Mouse (Mus musculus) kidney, adult 8-10 months (tissue): ENCODE data around the gene Trp53.
"Not testable (repeated sequence)": the region's sequence is repeated elsewhere in the genome, so short reads cannot be mapped to it uniquely, and the experiment has no call there.

Experiments used
- DNase-seq, 2 experiments: peaks; one replicate each; pipeline ENCODE4 v3.0.0; 2022

The Trp53 gene

GRCm38 (mm10) chr11:69601768-69602167 is 21.6 kb downstream of the Trp53 start:
- no peak for DNase-seq

DNA sequence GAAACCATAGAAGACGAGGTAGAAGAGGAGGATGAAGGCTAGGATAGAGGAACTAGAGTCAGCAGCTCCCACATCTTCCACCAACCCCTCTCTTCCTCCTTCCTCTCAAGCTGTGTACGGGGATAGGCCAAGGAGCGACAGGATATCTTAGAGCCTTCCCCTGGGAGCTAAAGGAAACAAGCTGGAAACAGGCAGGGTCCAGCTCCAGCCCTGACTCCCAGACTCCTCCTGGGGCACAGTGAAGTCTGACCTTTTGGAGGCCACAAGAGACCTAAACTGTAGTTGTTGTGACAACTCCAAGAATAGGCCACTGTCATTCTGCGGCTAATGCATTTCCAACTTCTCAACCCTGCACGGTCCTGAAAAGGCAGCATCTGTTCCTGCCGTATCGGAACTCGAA is 23.4 kb downstream of the Trp53 start:
- no peak for DNase-seq

GRCm38 (mm10) chr11:69604347-69604746 is 24.2 kb downstream of the Trp53 start:
- no peak for DNase-seq

DNA sequence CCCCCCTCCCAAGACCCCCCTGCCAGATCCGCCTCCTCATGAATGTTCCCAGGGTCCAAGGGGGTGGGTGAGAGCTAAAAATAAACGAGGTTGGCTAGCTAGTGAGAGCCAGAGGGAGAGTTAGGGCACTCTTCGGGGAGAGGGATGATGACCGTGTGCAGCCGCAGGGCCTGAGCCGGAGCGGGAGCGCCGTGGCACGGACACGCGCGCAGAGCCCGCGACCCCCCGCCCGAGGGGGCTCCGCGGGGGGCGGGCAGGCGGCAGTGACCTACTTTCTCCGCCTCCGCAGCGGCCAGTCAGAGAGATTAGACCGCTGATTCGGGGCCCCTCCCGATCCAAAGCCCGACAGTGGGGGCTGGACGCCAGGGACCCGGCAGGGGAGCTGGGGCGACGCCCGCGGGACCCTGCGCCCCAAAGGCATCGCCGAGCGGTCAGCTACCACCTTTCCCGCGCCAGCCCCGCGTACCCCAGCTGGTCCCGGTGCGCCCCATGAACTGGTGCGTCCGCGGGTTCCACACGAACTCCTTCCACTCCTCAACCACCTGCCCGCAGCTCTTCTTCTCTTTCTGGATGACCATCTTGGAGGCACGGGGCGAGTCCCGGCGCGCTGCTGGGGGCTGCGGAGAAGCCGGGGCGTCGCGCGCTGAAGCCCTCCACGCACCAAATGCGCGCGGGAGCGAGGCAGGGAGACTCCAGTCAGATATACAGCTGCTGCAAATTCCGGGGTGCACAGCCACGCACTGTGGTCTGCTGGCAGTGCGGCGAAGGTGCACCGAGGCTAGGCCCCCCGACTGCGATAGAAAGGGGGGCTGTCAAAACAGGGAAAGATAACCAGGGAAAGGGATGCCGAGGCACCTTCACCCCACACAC is 24.9 kb downstream of the Trp53 start:
- no peak for DNase-seq

- peak; percentile 46 to 47 for DNase-seq
Observed at GRCm38 (mm10) chr11:69605726-69606490, 25.7 kb downstream of the Trp53 start, which contains the start of gene Atp1b2. Atp1b2 (minus strand) TSS chr11:69605942.

- DNase-seq = no peak
Observed at GRCm38 (mm10) chr11:69606491-69606795, 26.3 kb downstream of the Trp53 start.

DNA sequence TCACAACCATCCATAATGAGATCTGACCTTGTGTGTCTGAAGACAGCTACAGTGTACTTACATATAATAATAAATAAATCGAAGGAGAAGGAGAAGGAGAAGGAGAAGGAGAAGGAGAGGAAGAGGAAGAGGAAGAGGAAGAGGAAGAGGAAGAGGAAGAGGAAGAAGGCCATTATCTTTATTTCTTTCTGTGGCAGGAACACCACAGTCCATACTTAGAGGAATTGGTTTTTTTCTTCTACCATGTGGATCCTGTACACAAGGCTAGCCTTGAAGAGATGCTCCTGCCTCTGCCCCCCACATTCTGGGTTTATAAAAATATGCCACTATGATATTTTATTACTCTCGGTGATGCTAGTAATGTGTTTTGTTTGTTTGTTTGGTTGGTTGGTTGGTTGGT is 26.7 kb downstream of the Trp53 start:
- DNase-seq = no peak

DNA sequence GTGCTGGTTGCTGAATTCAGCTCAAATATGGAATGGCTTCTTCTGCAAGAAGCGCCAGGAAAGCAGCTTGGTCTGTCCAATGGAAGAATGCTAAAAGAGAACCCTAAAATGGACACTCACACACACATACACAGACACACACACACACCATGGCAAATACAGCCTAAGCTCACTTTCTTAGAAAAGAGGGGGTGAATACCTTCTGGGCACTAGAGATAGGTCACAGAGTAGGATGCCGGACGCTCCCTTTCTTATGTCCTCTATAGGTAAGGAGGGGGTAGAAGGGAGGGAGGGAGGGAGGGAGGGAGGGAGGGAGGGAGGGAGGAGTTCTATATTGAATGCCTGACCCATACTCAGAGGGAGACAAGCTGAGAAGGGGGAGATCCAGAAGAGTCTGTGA is 28.4 kb downstream of the Trp53 start:
- DNase-seq = no peak

DNA sequence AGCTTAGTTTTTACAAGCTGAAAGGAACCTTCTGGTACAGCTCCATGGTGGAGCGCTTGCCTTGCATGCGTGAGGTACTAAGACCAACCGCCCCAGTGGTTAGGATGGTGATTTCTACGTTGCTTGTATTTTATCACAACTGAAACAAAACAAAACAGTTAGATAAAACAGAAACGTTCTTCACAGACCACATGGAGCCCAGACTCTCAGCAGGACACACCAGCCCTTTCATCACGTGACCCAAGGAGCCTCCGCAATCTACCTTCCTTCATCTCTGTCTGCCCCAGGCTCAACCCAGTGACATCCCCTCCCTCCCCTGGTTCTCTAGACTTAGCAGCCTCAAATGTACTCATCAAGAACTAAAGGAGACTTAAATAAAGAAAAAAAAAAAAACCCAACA is 29.3 kb downstream of the Trp53 start:
- DNase-seq = no peak

DNA sequence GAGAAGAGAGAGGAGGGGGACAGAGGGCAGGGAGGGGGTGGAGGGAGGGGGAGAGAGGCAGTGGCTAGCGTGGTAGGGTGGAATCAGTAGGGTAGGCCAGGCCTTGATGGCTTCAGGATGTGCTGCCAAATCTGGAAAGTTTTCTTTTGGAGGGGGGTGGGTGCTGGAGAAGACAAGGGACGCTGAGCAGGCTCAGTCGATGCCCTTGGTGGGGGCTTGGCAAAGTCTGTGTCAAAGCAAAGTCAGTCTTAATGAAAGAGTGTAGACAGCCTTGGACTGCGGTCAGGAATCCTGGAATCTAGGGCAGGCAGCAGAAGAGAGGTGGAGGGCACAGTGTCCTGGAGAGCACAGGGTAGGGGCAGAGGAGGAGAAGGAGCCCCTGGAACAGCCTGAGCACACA is 30.7 kb downstream of the Trp53 start:
- DNase-seq = no peak

GRCm38 (mm10) chr11:69613553-69614256 is 33.5 kb downstream of the Trp53 start:
- peak; percentile 81 to 93 for DNase-seq

DNA sequence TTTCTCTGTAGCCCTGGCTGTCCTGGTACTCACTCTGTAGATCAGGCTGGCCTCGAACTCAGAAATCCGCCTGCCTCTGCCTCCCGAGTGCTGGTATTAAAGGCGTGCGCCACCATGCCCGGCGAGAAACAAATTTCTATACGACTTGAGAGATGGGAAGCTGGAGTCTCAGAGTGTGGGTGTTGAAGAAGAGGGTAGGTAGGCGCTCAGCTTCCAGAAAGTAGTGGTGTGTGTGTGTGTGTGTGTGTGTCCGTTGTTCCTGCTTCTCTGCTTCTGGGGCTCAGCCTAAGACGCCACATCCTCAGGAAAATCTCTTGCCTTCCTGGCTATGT is 34.1 kb downstream of the Trp53 start:
- DNase-seq = not testable (repeated sequence)

DNA sequence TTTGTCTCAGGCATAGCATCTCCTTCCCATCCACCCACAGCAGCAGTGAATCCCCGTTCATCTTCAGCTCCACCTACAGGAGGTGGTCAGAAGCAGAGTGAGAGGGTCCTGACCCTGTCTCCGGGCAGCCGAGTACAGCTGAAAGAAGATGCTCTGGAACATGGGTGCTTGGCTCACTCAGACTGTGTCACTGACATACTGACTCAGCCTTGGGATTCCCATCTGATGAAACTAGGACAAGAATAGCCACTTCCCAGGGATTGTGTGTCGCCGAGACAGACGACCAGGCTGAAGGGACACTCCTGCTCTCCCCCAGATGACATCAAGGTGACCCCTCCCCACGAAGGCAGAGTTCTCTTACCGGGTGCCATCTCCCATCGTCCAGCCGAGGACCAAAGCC is 36.6 kb downstream of the Trp53 start:
- DNase-seq = no peak

GRCm38 (mm10) chr11:69617805-69618204 is 37.6 kb downstream of the Trp53 start, which contains the start of gene Shbg:
Shbg (minus strand) TSS chr11:69617905.
- no peak for DNase-seq

GRCm38 (mm10) chr11:69620394-69621081 is 40.4 kb downstream of the Trp53 start:
- no peak for DNase-seq

DNA sequence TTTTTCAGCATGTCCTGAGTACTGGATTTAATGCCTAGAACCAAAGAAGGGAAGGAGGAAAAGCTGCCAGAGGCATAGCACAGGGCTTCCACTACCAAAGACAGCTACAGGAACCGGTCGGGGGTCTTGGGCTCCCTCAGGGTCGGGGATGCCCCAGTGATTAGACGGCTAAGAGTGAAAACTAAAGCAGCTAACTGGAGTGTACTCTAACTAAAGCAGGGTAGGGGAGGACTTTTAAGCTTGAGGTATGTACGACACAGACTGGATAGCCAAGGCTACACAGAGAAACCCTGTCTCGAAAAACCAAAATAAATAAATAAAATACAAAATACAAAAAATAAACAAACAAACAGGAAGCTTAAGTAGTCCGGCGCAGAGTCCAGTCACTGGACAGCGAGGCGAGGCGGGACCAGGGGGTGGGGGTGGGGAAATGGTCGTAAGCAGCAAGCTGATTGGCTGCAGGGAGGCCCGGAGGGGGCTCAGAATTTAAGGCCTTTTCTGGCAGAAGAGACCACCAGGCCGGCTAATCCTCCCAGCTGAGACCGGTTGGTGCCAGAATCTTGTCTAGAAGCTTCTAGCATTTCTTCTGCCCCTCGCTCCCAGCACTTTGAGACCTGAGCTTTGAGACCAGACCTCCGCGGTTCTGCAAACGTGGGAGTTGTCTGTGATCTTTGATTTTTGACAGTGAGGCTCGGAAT is 41.6 kb downstream of the Trp53 start, which contains the start of gene Sat2:
Sat2 (plus strand) TSS at position 454 of the 698 bp plus-strand sequence.
- peak in 1 of 2 experiments; percentile 56 for DNase-seq

DNA sequence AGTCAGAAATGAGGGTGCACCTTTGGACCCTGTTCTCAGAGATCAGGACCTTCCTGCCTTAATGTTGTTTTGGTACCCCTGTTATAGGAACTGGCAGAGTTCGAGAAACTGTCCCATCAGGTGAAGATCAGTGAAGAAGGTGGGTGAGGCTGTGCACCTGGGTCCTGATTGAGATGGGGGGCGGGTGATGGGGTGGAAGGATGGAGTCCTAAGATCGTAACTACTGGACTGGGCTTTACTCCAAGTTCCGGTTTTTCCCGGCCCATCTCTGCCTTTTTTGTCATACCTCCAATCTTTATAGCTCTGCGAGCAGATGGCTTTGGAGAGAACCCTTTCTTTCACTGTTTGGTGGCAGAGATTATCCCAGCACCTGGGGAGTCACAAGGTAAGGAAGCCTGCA is 42.2 kb downstream of the Trp53 start:
- DNase-seq = no peak

GRCm38 (mm10) chr11:69623006-69623405 is 42.8 kb downstream of the Trp53 start:
- no peak for DNase-seq

DNA sequence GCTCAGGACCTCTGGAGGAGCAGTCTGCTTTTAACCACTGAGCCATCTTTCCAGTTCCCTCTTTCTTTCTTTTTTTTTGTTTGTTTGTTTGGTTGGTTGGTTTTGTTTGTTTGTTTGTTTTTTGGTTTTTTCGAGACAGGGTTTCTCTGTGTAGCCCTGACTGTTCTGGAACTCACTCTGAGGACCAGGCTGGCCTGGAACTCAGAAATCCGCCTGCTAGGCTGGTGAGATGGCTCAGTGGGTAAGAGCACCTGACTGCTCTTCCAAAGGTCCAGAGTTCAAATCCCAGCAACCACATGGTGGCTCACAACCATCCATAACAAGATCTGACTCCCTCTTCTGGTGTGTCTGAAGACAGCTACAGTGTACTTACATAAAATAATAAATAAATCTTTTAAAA is 44.2 kb downstream of the Trp53 start:
- DNase-seq = not testable (repeated sequence)

DNA sequence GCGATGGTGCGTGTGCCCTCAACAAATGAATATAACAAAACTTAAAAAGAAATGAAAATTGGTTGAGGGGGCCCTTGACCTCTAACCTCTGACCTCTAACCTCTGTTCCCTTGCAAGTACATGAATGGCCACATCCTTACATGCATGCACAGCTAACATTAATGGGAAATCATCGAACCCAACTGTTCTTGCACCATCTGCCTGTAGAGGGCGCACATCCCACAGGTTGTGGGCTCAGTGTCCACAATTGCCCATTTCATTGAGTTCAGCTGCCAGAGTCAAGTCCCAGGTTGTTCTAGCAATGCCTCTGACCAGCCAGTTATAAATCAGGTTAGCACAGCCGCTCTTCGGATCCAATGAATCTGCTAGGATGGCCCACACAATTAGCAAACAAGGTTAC is 48.1 kb downstream of the Trp53 start:
- peak; percentile 67 to 85 for DNase-seq

GRCm38 (mm10) chr11:69629802-69630201 is 49.6 kb downstream of the Trp53 start:
- no peak for DNase-seq
